Mouse (Mus musculus) spleen, adult 12 weeks (tissue): ENCODE results near the gene Olfr128.
"Not testable (repeated sequence)": the region's sequence is repeated elsewhere in the genome, so short reads cannot be mapped to it uniquely, and the experiment has no call there.

ENCODE experiments used
- DNase-seq: peaks from one replicate; pipeline ENCODE4 v3.0.0; 2022; ENCODE audit warnings: low spot score

Gene Olfr128

DNA sequence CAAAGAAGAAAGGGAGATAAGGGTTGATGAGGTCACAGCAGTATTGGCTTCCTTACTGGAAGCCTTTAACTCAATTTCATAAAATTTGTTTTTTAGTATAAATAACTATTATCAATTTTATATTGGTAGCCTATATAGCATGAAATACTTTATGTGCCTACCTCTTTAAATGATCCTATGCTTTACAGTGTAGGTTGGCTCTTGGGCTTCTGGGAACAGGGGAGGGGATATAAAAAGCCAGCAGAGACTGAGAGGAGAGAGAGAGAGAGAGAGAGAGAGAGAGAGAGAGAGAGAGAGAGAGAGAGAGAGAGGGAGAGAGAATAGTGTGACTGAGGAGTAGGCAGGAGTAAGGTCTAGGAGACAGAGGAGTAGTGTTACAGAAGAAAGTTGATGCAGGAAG lies at the start of gene Olfr128:
TSS of gene Olfr128 (plus strand) at position 301 of the 400 bp plus-strand sequence.
- DNase-seq, result no peak

DNA sequence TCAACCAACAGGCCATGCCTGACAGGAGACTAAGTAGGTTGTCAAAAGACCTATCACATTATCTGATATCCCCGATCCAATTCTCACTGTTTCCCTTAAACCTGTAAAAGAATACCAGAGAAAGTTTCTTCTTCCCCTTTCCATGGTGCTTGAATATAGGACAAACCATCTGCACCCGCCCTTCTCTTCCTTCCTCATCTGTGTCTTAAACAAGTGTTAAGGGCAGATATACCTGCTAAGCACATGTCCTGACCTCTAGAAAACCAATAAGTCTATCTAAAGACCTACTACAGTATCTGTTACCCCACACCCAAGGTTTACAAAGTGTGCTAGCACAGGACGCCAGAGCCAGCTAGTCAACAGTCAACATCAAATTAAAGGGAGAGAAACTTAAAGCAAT lies 46.5 kb upstream of the Olfr128 start:
- no peak for DNase-seq

DNA sequence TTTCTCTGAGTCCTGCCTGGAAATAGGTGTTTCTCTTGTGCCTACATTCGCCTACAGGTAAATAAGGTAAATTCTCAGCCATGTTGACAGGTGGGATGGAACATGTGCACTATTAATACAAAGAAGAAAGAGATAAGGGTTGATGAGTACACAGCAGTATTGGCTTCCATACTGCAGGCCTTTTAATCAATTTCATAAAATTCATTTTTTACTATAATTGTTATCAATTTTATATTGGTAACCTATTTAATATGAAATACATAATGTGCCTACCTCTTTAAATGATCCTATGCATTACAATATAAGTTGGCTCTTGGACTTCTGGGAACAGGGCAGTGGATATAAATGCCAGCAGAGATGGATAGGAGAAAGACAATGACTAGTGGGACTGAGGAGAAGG lies 20.2 kb upstream of the Olfr128 start, which contains the start of gene Olfr127:
TSS of gene Olfr127 (plus strand) at position 301 of the 400 bp plus-strand sequence.
- DNase-seq, result no peak

DNA sequence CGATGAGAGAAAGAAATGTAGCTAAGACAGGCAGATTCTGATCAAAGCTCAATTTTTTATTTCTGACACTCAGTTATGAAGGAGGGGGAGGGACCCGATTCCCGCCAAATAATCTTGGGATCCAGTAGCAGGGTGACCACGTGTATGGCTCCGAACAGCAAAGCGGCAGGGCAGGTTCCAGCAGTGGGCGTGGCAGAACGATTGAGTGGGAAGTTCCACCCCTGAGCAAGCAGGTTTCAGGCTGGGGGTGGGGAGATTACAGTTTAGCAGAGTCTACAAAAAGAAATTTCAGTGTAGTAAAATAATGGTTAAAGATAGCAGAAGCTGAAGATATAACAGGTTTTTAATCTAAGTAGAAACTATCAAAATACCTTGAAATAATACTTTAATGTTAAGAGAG lies 13.5 kb upstream of the Olfr128 start:
- DNase-seq, result not testable (repeated sequence)

DNA sequence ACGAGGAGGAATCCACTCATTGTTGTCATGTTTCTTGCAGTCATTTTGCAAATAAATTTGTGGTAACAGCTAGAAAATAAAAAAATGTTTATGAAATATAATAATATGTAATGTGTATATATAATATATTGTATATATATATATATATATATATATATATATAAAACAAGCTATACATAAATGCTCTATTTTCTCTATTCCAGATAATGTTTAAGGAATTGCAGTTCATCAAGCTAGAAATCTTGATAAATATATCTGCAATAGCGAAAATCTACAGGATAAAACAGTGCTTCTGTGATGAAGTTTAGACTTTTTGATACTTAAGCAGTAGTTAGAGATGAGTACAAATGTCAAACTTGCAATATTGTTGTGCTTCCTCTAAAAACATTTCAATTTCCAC lies 32.6 kb downstream of the Olfr128 start, which contains the start of gene Olfr761:
TSS of gene Olfr761 (minus strand) at position 101 of the 400 bp plus-strand sequence.
- DNase-seq, result no peak

DNA sequence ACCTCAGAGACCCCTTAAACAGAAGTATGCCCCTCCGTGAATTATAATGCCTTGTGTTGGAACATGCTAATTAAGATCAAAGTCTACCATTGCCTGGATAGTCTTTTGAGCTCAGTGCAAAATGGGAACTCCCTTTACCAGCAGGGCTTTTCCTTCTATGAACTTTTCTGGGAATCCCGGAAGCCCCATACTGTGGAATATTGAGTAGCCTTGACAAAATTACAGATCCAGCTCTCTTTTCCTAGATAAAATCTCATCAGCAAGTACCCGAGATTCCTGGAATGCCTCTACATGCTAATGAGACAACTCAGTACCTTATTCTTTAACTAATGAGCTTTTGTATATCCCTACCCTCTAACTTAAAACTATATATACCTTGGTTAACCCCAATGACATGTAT lies 53.2 kb downstream of the Olfr128 start:
- DNase-seq, result no peak
